31 mouse cellular contexts compared by ENCODE assay signal in the genomic region with DNA sequence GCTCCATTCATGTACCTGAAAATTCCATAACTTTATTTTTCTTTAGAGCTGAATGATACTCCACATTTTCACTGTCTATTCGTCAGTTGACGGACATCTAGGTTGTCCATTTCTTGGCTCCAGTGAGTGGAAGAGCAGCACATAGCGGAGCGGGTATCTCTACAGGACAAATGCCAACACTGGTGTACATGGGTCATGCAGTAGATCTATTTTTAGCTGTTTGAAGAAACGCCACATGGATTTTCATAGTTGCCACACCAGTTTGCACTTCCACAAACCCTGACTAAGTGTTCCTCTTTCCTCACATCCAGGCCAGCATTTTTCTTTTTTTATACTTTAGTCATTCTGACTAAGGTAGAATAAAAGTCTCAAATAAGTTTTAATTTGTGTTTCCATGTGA. TPM values are rescaled to one million over a fixed set of nuclear protein-coding genes. Genes with fewer than 3 reads are reported as not detected.
A peak's percentile ranks its signal among the peaks of the same experiment; 100 is the strongest.
DNase-seq lines count a peak whose midpoint lies in the region; ATAC-seq and TF ChIP-seq lines count a peak whose summit lies in the region.
"Had no signal": no experiment of that assay in that cellular context is flagged by ENCODE, and none has a peak within 500 bp of the region (broad histone marks: within the 10 kb centered on the region; RNA-seq: fewer than 3 reads in every experiment).

No protein-coding gene starts in this region.

- no peak overlapping the region for H3K4me2 ChIP-seq in heart, embryonic 12.5 days
- H3K4me2 ChIP-seq: forebrain, embryonic 13.5 days; kidney, embryonic 15.5 days; liver, embryonic 15.5 days; lung, embryonic 15.5 days; midbrain, embryonic 13.5 days had no signal

- H3K4me3 ChIP-seq in heart, embryonic 12.5 days = no peak overlapping the region
- no peak overlapping the region for H3K4me3 ChIP-seq in bone marrow macrophage, adult 2 months (ENCODE audit: insufficient read depth, low read length)
- no peak overlapping the region for H3K4me3 ChIP-seq in macrophage (ENCODE audit: inconsistent target)
- H3K4me3 ChIP-seq: forebrain, embryonic 13.5 days; kidney, embryonic 15.5 days; liver, embryonic 15.5 days; lung, embryonic 15.5 days; megakaryocyte, embryonic 14.5 days; midbrain, embryonic 13.5 days had no signal

- ATAC-seq in heart, embryonic 12.5 days (ENCODE audit: insufficient number of reproducible peaks, low FRiP score) = no peak
- ATAC-seq: CD4-positive, CD25-positive, alpha-beta regulatory T cell, adult 4 months; forebrain, embryonic 13.5 days; hindbrain, embryonic 16.5 days; midbrain, embryonic 13.5 days had no signal

- no peak for TF ChIP-seq POLR2A in bone marrow macrophage, adult 2 months (IDR thresholded peaks at IDR 0.05; ENCODE audit: borderline replicate concordance, low read depth, low read length)

- no peak overlapping the region for H3K27ac ChIP-seq in heart, embryonic 12.5 days (ENCODE audit: poor library complexity, severe bottlenecking)
- peak overlapping the region; percentile 95 for H3K27ac ChIP-seq in bone marrow macrophage, adult 2 months (ENCODE audit: insufficient read depth, low read depth, low read length)
- H3K27ac ChIP-seq in macrophage = peak overlapping the region; percentile 96
- H3K27ac ChIP-seq: forebrain, embryonic 13.5 days; kidney, embryonic 15.5 days; liver, embryonic 15.5 days; lung, embryonic 15.5 days; midbrain, embryonic 13.5 days had no signal

- no peak for TF ChIP-seq CTCF in bone marrow macrophage, adult 2 months (IDR thresholded peaks at IDR 0.05; ENCODE audit: low read depth, low read length)

- H3K36me3 ChIP-seq in heart, embryonic 12.5 days = no peaks in the 10 kb centered on the region
- H3K36me3 ChIP-seq in macrophage (ENCODE audit: inconsistent target) = no peaks in the 10 kb centered on the region
- H3K36me3 ChIP-seq: kidney, embryonic 15.5 days; liver, embryonic 15.5 days; lung, embryonic 15.5 days; midbrain, embryonic 13.5 days had no signal

- no peaks in the 10 kb centered on the region for H3K27me3 ChIP-seq in heart, embryonic 12.5 days (replicated peaks)
- H3K27me3 ChIP-seq: forebrain, embryonic 13.5 days; kidney, embryonic 15.5 days; liver, embryonic 15.5 days; lung, embryonic 15.5 days; megakaryocyte, embryonic 14.5 days; midbrain, embryonic 13.5 days had no signal

- 64% methylated on average over 5 of the region's 5 CpGs for whole genome bisulfite sequencing in heart, embryonic 12.5 days
- 30% methylated on average over 5 of the region's 5 CpGs for WGBS in macrophage (ENCODE audit: missing documents)

- H3K9ac ChIP-seq in heart, embryonic 12.5 days = no peak overlapping the region
- H3K9ac ChIP-seq: forebrain, embryonic 13.5 days; kidney, embryonic 15.5 days; liver, embryonic 15.5 days; lung, embryonic 15.5 days; midbrain, embryonic 13.5 days had no signal

- peak; percentile 53 for DNase-seq in heart, adult 8-10 months (ENCODE audit: low spot score)
- DNase-seq in heart, adult 9 months (ENCODE audit: low spot score in 2 of 2) = peak; percentile 25 to 31
- DNase-seq in left cerebral cortex, adult 11 months (ENCODE audit: low spot score) = no peak
- DNase-seq in kidney, postnatal 36 days = no peak
- no peak for DNase-seq in adrenal gland, postnatal 10 days
- DNase-seq: adrenal gland, postnatal 25 days; cerebellum, adult 18-20 months; cerebellum, postnatal 25 days; gastrocnemius, postnatal 25 days; kidney, adult 18-20 months; kidney, postnatal 25 days; layer of hippocampus, postnatal 36 days; liver had no signal

- H3K9me3 ChIP-seq in heart, embryonic 12.5 days (replicated peaks) = no peaks in the 10 kb centered on the region
- H3K9me3 ChIP-seq: forebrain, embryonic 13.5 days; kidney, embryonic 15.5 days; liver, embryonic 15.5 days; lung, embryonic 15.5 days; megakaryocyte, embryonic 14.5 days; midbrain, embryonic 13.5 days had no signal

- H3K79me2 ChIP-seq in macrophage (ENCODE audit: inconsistent target) = no peaks in the 10 kb centered on the region

- H3K4me1 ChIP-seq in heart, embryonic 12.5 days (replicated peaks) = 0 out of 2 replicates have a peak, but pooled peaks cover 2% of the 10 kb centered on the region
- peaks cover 37% of the 10 kb centered on the region for H3K4me1 ChIP-seq in bone marrow macrophage, adult 2 months (ENCODE audit: control insufficient read depth, insufficient read depth, low read length)
- H3K4me1 ChIP-seq: forebrain, embryonic 13.5 days; kidney, embryonic 15.5 days; liver, embryonic 15.5 days; lung, embryonic 15.5 days; megakaryocyte, embryonic 14.5 days; midbrain, embryonic 13.5 days had no signal

RNA-seq across cellular contexts. Expression of a gene that starts 19.8 kb away (rescaled TPM):
- 1 to 10 TPM in 1 of 4 experiments, under 1 TPM in 1, not detected in 2; 0.24 to 1.5 TPM for total RNA-seq in heart, adult 8-10 months (2022)
- 0.10 and 0.18 TPM in 2 replicates for polyA plus RNA-seq in heart, embryonic 12.5 days (2016; fragmentation: Nextera tagmentation; extraction: Ambion mirVana)
- polyA plus RNA-seq in bone marrow macrophage, adult 2 months (2012; ENCODE audit: insufficient read depth, insufficient read length, missing spikeins) = 111 and 124 TPM in 2 replicates
- 100 to 1,000 TPM in 10 of 26 experiments, 10 to 100 TPM in 16; 19.3 to 262 (median 82.5) TPM for total RNA-seq in macrophage (2018; cell fraction: chromatin; rRNA removed)
- total RNA-seq in macrophage (2018; cell fraction: cytosol; rRNA removed) = 1,000 to 10,000 TPM in 2 of 26 experiments, 100 to 1,000 TPM in 24; 221 to 1,088 (median 499) TPM
- total RNA-seq in macrophage (2018; cell fraction: nucleus; rRNA removed) = 100 to 1,000 TPM; 146 to 877 (median 411) TPM
- polyA plus RNA-seq in macrophage (2018) = 496 to 1,051 TPM (median 577 TPM) in 3 replicates
- total RNA-seq in adrenal gland, postnatal 10 days (2021) = 10 to 100 TPM in 1 of 2 experiments, 1 to 10 TPM in 1; 6.0 to 13.9 TPM
- total RNA-seq: layer of hippocampus, postnatal 36 days; left cerebral cortex, postnatal 14 days had no signal
- polyA plus RNA-seq: embryonic facial prominence, embryonic 11.5 days; forebrain, embryonic 13.5 days; heart, embryonic 14.5 days; midbrain, embryonic 13.5 days; neural tube, embryonic 14.5 days; small intestine, adult 2 months had no signal

RNA-seq across cellular contexts. Expression of a gene that starts 38.3 kb away (rescaled TPM):
- under 1 TPM in 1 of 4 experiments, not detected in 3; 0.46 TPM for total RNA-seq in heart, adult 8-10 months (2022)
- 0.27 TPM in 1 of 2 replicates, not detected in the other for polyA plus RNA-seq in heart, embryonic 12.5 days (2016; fragmentation: Nextera tagmentation; extraction: Ambion mirVana)
- 31.0 and 38.0 TPM in 2 replicates for polyA plus RNA-seq in bone marrow macrophage, adult 2 months (2012; ENCODE audit: insufficient read depth, insufficient read length, missing spikeins)
- total RNA-seq in macrophage (2018; cell fraction: chromatin; rRNA removed) = 1 to 10 TPM in 23 of 26 experiments, under 1 TPM in 3; 0.58 to 9.3 (median 4.8) TPM
- 1 to 10 TPM; 3.1 to 8.7 (median 4.0) TPM for total RNA-seq in macrophage (2018; cell fraction: cytosol; rRNA removed)
- 10 to 100 TPM in 4 of 26 experiments, 1 to 10 TPM in 22; 2.7 to 14.1 (median 5.8) TPM for total RNA-seq in macrophage (2018; cell fraction: nucleus; rRNA removed)
- polyA plus RNA-seq in macrophage (2018) = 2.8 to 11.5 TPM (median 8.4 TPM) in 3 replicates
- total RNA-seq in adrenal gland, postnatal 10 days (2021) = 1 to 10 TPM; 1.8 to 1.9 TPM
- total RNA-seq: gastrocnemius, postnatal 25 days had no signal
- polyA plus RNA-seq: embryonic facial prominence, embryonic 11.5 days; forebrain, embryonic 13.5 days; hindbrain, embryonic 11.5 days; lung, embryonic 15.5 days; neural tube, embryonic 14.5 days; testis, adult 2 months had no signal

Comparison
In these comparisons a context has a peak if more than half of its experiments do, and no peak if none do; other contexts are left out.
1. DNase-seq: peak in heart, adult 8-10 months (single experiment) and heart, adult 9 months (2 of 2); none in left cerebral cortex, adult 11 months (single experiment), kidney, postnatal 36 days (0 of 2) and adrenal gland, postnatal 10 days (single experiment).
2. RNA of a gene that starts 19.8 kb away (polyA plus RNA-seq): 496 to 1,051 TPM in macrophage and 111 to 124 TPM in bone marrow macrophage, adult 2 months; 0.10 to 0.18 TPM in heart, embryonic 12.5 days; every median in the first group is over 10 times any median in the second.